Mouse (Mus musculus) ES-E14 (cell line): Measurements from ENCODE around the gene Csl. TPM values are rescaled to one million over a fixed set of nuclear protein-coding genes. Genes with fewer than 3 reads are reported as not detected.

Experiments used
- DNase-seq: peaks from one replicate; pipeline ENCODE4 v3.0.0-alpha.2; 2013; ENCODE audit warnings: low read depth, low spot score
- H3K27ac ChIP-seq: 2 replicates; pipeline ENCODE4 v1.5.1; 2012; ENCODE audit warnings: low read depth, mild to moderate bottlenecking, low read length, moderate library complexity, mixed read lengths; ENCODE audit not compliant: poor library complexity, insufficient read depth, severe bottlenecking
- H3K36me3 ChIP-seq: 2 replicates; pipeline ENCODE4 v1.6.1; 2012; ENCODE audit warnings: mild to moderate bottlenecking, low read length, moderate library complexity, mixed read lengths; ENCODE audit not compliant: control insufficient read depth, poor library complexity, insufficient read depth, severe bottlenecking
- H3K4me1 ChIP-seq, 2 experiments: fragments of 150-350 bp in 1 of 2; sonication (generic) in 1 of 2; 2 replicates each; pipeline ENCODE4 v1.6.1; 2012; ENCODE audit warnings: low read length in 2 of 2, mild to moderate bottlenecking in 1 of 2, mixed read lengths in 1 of 2; ENCODE audit not compliant: control insufficient read depth in 2 of 2, insufficient read depth in 2 of 2, poor library complexity in 1 of 2
- H3K4me3 ChIP-seq, 2 experiments: fragments of 150-350 bp in 1 of 2; sonication (generic) in 1 of 2; 2 replicates each; pipeline ENCODE4 v1.5.1; 2012; ENCODE audit warnings: low read length in 2 of 2, low read depth in 1 of 2, mild to moderate bottlenecking in 1 of 2, mixed read lengths in 1 of 2; ENCODE audit not compliant: insufficient read depth in 1 of 2, poor library complexity in 1 of 2, severe bottlenecking in 1 of 2
- H3K9ac ChIP-seq: 2 replicates; pipeline ENCODE4 v1.6.1; 2012; ENCODE audit warnings: low read depth, mild to moderate bottlenecking, low read length, mixed read lengths; ENCODE audit not compliant: poor library complexity, insufficient read depth, severe bottlenecking
- H3K9me3 ChIP-seq: fragments of 150-350 bp; sonication (generic); 2 replicates; pipeline ENCODE4 v1.6.1; 2012; ENCODE audit warnings: low read depth, mild to moderate bottlenecking, low read length; ENCODE audit not compliant: control insufficient read depth, insufficient read depth
- CHD2 ChIP-seq: IDR thresholded peaks from 2 replicates; pipeline ENCODE4 v1.6.1; 2014; ENCODE audit warnings: mild to moderate bottlenecking, low read depth, low read length, inconsistent platforms
- HCFC1 ChIP-seq: IDR thresholded peaks from 2 replicates; pipeline ENCODE4 v1.6.1; 2012; ENCODE audit warnings: low read length, inconsistent platforms, borderline replicate concordance; ENCODE audit not compliant: insufficient read depth
- MAFK ChIP-seq: IDR thresholded peaks from 2 replicates; pipeline ENCODE4 v1.6.1; 2014; ENCODE audit warnings: mild to moderate bottlenecking, low read depth, low read length, inconsistent platforms; ENCODE audit not compliant: insufficient read depth
- ZC3H11A ChIP-seq: IDR thresholded peaks from 2 replicates; pipeline ENCODE4 v1.6.1; 2012; ENCODE audit warnings: low read depth, mild to moderate bottlenecking, inconsistent platforms, low read length, borderline replicate concordance
- ZNF384 ChIP-seq: IDR thresholded peaks from 2 replicates; pipeline ENCODE4 v1.6.1; 2012; ENCODE audit warnings: low read depth, low read length, inconsistent platforms
- in situ Hi-C, 2 experiments: fragments of 600-800 bp; cut with MboI; formaldehyde crosslinking; loops; one replicate each; pipeline ENCODE4 v1.15.1; 2025; ENCODE audit warnings: low sequenced_read_pairs in 2 of 2, inconsistent platforms in 1 of 2; ENCODE audit not compliant: unreplicated experiment in 2 of 2
- total RNA-seq: library from RNA; depleted of rRNA; stranded (reverse); fragments of 300-350 nt; gene quantifications from 2 replicates; pipeline ENCODE4 v1.2.3, GENCODE M21; 2012

Gene Csl
- total RNA-seq, 1 experiment: not detected

- no peaks in the 10 kb centered on the region for H3K9me3 ChIP-seq
- H3K4me3 ChIP-seq: no peak overlapping the region
- no peak overlapping the region for H3K27ac ChIP-seq
- in situ Hi-C loops: no loop called here
- H3K4me1 ChIP-seq: no peaks in the 10 kb centered on the region
- TF ChIP-seq MAFK: no peak
- no peak for TF ChIP-seq CHD2
- TF ChIP-seq ZNF384: no peak
- no peaks in the 10 kb centered on the region for H3K36me3 ChIP-seq
- no peak for DNase-seq
- H3K9ac ChIP-seq: no peak overlapping the region
Observed at GRCm38 (mm10) chr10:99748009-99748408, 11.4 kb downstream of the Csl start.

- DNase-seq: no peak
- Histone ChIP-seq H3K27ac (no peak overlapping the region), H3K9ac (no peak overlapping the region), H3K4me1 (no peaks in the 10 kb centered on the region), H3K4me3 (no peak overlapping the region), H3K36me3 (no peaks in the 10 kb centered on the region), H3K9me3 (no peaks in the 10 kb centered on the region)
- in situ Hi-C loops: no loop called here
- no peak for TF ChIP-seq ZC3H11A
- TF ChIP-seq CHD2: no peak
Observed at GRCm38 (mm10) chr10:99741609-99742280, 17.7 kb downstream of the Csl start.

GRCm38 (mm10) chr10:99713129-99713528 lies 46.3 kb downstream of the Csl start:
- Histone ChIP-seq H3K27ac (no peak overlapping the region), H3K9me3 (no peaks in the 10 kb centered on the region), H3K36me3 (no peaks in the 10 kb centered on the region), H3K9ac (no peak overlapping the region), H3K4me3 (no peak overlapping the region), H3K4me1 (no peaks in the 10 kb centered on the region)
- TF ChIP-seq CHD2 (no peak), ZNF384 (no peak), MAFK (no peak), ZC3H11A (no peak), HCFC1 (no peak)
- no peak for DNase-seq
- in situ Hi-C loops: no loop called here

- Histone ChIP-seq H3K9me3 (no peaks in the 10 kb centered on the region), H3K4me3 (no peak overlapping the region), H3K27ac (no peak overlapping the region), H3K4me1 (no peaks in the 10 kb centered on the region), H3K9ac (no peak overlapping the region), H3K36me3 (no peaks in the 10 kb centered on the region)
- DNase-seq: no peak
- TF ChIP-seq CHD2 (no peak), ZNF384 (no peak), HCFC1 (no peak), MAFK (no peak), ZC3H11A (no peak)
- in situ Hi-C loops: no loop called here
Observed at GRCm38 (mm10) chr10:99711567-99711966, 47.9 kb downstream of the Csl start.
